Mouse (Mus musculus) heart, embryonic 10.5 days (tissue): ENCODE results near the gene Calr3. TPM values are rescaled to one million over a fixed set of nuclear protein-coding genes. Genes with fewer than 3 reads are reported as not detected.

Source experiments
- DNase-seq: peaks from one replicate; pipeline ENCODE4 v3.0.0-alpha.2; 2017; ENCODE audit warnings: low spot score
- H3K27ac ChIP-seq: fragments of 300-500 bp; sonication (generic); 2 replicates; pipeline ENCODE4 v1.5.1; 2016; ENCODE audit warnings: mild to moderate bottlenecking
- H3K27me3 ChIP-seq: fragments of 300-500 bp; sonication (generic); 2 replicates; pipeline ENCODE4 v1.6.1; 2016; ENCODE audit warnings: mild to moderate bottlenecking; ENCODE audit not compliant: poor library complexity, insufficient read depth, severe bottlenecking
- H3K36me3 ChIP-seq: fragments of 300-500 bp; sonication (generic); 2 replicates; pipeline ENCODE4 v1.6.1; 2016; ENCODE audit warnings: mild to moderate bottlenecking, moderate library complexity
- H3K4me1 ChIP-seq: fragments of 300-500 bp; sonication (generic); 2 replicates; pipeline ENCODE4 v1.6.1; 2016; ENCODE audit warnings: mild to moderate bottlenecking
- H3K4me3 ChIP-seq: fragments of 300-500 bp; sonication (generic); 2 replicates; pipeline ENCODE4 v1.5.1; 2016; ENCODE audit warnings: mild to moderate bottlenecking, moderate library complexity
- H3K9me3 ChIP-seq: fragments of 300-500 bp; sonication (generic); 2 replicates; pipeline ENCODE4 v1.6.1; 2016; ENCODE audit warnings: mild to moderate bottlenecking, moderate library complexity
- WGBS: fragments of 180-500 bp; shearing (Covaris S2); methylation state at CpG from one replicate; pipeline ENCODE4 v1.1.7; 2016; 5-methylcytosine and 5-hydroxymethylcytosine counted together
- polyA plus RNA-seq: library from polyadenylated mRNA; unstranded; fragments of >200 nt; fragmentation: Nextera tagmentation; extraction: Ambion mirVana; gene quantifications from 2 replicates; pipeline ENCODE4 v1.2.1, GENCODE M21; 2016

Gene Calr3
- polyA plus RNA-seq, 1 experiment from 2014 or later = 0.84 TPM

DNA sequence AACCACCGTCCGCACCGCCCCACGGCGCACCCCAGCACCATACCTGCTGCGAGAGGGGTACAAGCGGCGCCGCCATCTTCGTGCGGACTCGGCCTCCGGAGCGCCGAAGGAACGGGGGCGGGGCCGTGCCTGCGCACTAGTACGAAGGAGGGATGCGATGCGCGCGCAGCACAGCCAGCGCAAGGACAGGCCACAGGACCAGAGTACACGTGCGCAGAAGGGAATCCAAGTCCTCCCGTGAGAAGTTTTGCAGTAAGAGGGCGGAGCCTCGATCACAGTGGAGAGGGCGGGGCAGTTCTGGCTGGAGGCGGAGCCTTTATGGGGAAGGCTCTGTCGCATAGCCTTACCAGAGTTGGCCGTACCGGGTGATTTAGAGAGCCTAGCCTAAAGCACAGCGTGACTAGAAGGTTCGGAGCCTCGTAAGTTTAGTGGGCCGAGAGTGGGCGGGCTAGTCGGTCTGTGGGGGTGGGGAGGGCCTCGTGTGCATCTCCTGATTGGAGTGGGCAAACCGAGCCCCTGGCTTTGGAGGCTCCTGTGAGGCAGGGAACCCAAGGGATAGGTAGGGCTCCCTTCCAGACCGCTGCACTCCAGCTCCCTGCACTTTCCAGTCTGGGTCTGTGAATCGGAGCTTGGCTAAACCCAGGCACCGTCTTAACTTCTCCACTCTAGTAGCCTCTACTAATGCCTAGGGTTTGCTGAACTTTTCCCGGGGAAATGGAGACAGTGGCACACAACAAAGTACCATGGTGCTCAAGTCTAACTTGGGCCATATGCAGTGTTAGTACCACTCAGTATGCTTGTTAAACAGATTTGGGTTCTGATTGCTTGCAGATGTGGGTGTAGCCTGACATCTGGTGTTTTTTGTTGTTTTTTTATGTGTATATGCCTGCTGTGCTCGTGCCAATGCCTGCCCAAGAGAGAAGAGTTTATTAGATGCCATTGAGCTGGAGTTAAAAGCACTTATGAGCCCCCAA lies 22.0 kb downstream of the Calr3 start, which contains the start of gene Eps15l1:
Gene Eps15l1, minus strand, starts transcription at position 99 of the 974 bp plus-strand sequence.
- H3K27me3 ChIP-seq = no peaks in the 10 kb centered on the region
- peak within 1 kb of the TSS; percentile 97 for H3K27ac ChIP-seq
- peaks cover 8% of the 10 kb centered on the region; the same call in 1 of the 2 replicates for H3K36me3 ChIP-seq
- no peaks in the 10 kb centered on the region for H3K9me3 ChIP-seq
- DNase-seq = peak; percentile 100
- H3K4me3 ChIP-seq = peak within 1 kb of the TSS; percentile 92
- under 1% methylated on average over 48 of the region's 48 CpGs for WGBS
- peaks cover 46% of the 10 kb centered on the region for H3K4me1 ChIP-seq

GRCm38 (mm10) chr8:72420571-72421361 lies 22.9 kb downstream of the Calr3 start:
- peak overlapping the region; percentile 97 for H3K27ac ChIP-seq
- H3K9me3 ChIP-seq = no peaks in the 10 kb centered on the region
- H3K4me3 ChIP-seq = peak overlapping the region; percentile 92
- no peaks in the 10 kb centered on the region for H3K27me3 ChIP-seq
- peaks cover 8% of the 10 kb centered on the region; the same call in 1 of the 2 replicates for H3K36me3 ChIP-seq
- DNase-seq = peak; percentile 82
- 1% methylated on average over 71 of the region's 73 CpGs for WGBS
- H3K4me1 ChIP-seq = peaks cover 55% of the 10 kb centered on the region

GRCm38 (mm10) chr8:72418073-72418472 lies 25.6 kb downstream of the Calr3 start:
- Histone ChIP-seq H3K27me3 (no peaks in the 10 kb centered on the region), H3K9me3 (no peaks in the 10 kb centered on the region), H3K27ac (no peak overlapping the region), H3K36me3 (peaks cover 17% of the 10 kb centered on the region), H3K4me3 (no peak overlapping the region), H3K4me1 (peaks cover 82% of the 10 kb centered on the region)
- whole genome bisulfite sequencing = 96% methylated on average over 4 of the region's 4 CpGs
- DNase-seq = no peak

DNA sequence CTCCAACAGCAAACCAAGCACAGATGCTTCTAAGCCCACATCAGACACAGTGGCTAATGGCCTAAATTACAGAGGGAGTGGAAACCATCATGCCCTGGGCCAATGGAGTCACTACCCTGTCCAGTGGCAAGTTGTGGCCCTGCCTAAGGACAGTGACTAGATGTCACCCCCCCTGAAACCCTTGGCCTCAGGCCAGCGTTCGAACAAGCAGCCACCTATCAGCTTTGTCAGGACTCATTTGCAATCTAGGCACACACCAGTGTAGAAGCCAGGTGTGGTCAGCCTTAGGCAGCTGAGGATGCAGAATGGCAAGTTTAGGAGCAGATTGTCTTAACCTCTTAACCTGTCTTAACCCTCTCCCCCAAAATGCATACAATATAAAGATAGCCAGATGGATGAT lies 28.4 kb downstream of the Calr3 start:
- H3K9me3 ChIP-seq = no peaks in the 10 kb centered on the region
- H3K36me3 ChIP-seq = peaks cover 28% of the 10 kb centered on the region
- no peak for DNase-seq
- 74% methylated on average over 2 of the region's 2 CpGs for WGBS
- peak overlapping the region; percentile 13; the same call in 1 of the 2 replicates for H3K4me3 ChIP-seq
- H3K27ac ChIP-seq = 0 out of 2 replicates have a peak overlapping the region, but pooled peaks have one; percentile 11
- H3K4me1 ChIP-seq = peaks cover 91% of the 10 kb centered on the region
- no peaks in the 10 kb centered on the region for H3K27me3 ChIP-seq

DNA sequence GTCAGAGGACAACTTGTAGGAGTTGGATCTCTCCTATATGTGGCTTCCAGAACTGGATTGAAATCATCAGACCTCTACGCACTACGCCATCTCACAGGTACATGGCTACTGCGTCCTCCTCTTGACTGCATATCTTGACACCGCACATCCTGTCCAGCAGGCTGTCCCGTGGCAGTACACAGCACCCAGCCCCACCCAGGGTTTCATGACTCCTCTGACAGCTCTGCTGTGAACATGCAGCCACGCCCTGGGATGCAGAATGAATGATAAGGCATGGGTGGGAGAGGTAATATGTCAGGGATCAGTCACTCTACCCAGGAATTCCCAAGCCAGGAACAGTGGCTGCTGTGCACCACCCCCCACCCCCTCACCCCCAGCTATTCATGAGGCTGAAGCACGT lies 29.8 kb downstream of the Calr3 start:
- WGBS = 70% methylated on average over 7 of the region's 7 CpGs
- DNase-seq = peak; percentile 89
- Histone ChIP-seq H3K4me3 (no peak overlapping the region), H3K36me3 (peaks cover 25% of the 10 kb centered on the region), H3K27me3 (no peaks in the 10 kb centered on the region), H3K4me1 (peaks cover 89% of the 10 kb centered on the region), H3K9me3 (no peaks in the 10 kb centered on the region), H3K27ac (no peak overlapping the region)

DNA sequence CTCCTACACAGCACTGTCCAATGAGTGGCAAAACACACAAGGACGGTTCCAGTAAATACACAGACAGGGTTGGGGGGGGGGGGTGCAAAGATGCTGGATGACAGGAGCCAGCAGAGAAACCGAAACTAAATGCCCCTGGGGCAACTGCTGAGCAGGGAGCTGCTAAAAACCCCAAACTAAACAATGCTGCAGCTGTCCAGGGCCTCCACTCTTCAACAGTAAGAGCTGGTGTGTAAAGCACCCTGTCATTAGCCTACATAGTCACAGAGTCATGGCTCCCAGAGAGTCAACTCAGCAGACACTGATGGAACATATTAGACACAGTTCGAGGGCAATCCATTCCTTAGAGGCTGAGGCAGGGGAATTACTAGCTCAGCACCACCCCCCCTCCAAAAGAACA lies 34.2 kb downstream of the Calr3 start:
- H3K9me3 ChIP-seq = no peaks in the 10 kb centered on the region
- peaks cover 48% of the 10 kb centered on the region for H3K4me1 ChIP-seq
- no peak overlapping the region for H3K4me3 ChIP-seq
- WGBS = 81% methylated on average over 3 of the region's 3 CpGs
- H3K27ac ChIP-seq = no peak overlapping the region
- H3K27me3 ChIP-seq = no peaks in the 10 kb centered on the region
- peaks cover 17% of the 10 kb centered on the region for H3K36me3 ChIP-seq
- DNase-seq = no peak

- peaks cover 12% of the 10 kb centered on the region for H3K36me3 ChIP-seq
- no peak overlapping the region for H3K4me3 ChIP-seq
- WGBS = 90% methylated on average over 1 of the region's 1 CpGs
- H3K9me3 ChIP-seq = no peaks in the 10 kb centered on the region
- no peak overlapping the region for H3K27ac ChIP-seq
- DNase-seq = no peak
- peaks cover 33% of the 10 kb centered on the region for H3K4me1 ChIP-seq
- H3K27me3 ChIP-seq = no peaks in the 10 kb centered on the region
These were observed 35.8 kb downstream of the Calr3 start for GRCm38 (mm10) chr8:72407878-72408277.

DNA sequence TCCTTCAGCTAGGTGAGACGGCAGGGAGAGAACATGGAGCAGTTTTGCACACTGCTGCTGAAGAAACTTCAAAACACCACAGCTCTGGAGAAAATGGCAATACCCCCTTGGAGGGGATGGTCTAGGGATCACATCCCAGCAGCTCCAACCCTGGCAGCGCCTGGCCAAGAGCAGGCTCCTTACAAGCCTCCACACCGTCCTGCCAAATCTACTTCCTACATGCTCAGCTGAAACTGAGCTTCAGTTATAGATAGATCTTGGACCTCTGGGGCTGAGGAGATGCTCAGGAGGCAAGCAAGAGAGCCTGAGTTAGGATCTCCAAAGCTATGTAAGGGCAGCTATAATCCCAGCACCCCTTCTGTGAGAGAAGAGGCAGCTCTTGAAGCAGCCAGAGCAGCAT lies 40.7 kb downstream of the Calr3 start:
- Histone ChIP-seq H3K4me3 (no peak overlapping the region), H3K27ac (no peak overlapping the region), H3K36me3 (peaks cover 26% of the 10 kb centered on the region), H3K4me1 (peaks cover 20% of the 10 kb centered on the region), H3K27me3 (no peaks in the 10 kb centered on the region), H3K9me3 (no peaks in the 10 kb centered on the region)
- DNase-seq = no peak
- 96% methylated on average over 3 of the region's 3 CpGs for WGBS

DNA sequence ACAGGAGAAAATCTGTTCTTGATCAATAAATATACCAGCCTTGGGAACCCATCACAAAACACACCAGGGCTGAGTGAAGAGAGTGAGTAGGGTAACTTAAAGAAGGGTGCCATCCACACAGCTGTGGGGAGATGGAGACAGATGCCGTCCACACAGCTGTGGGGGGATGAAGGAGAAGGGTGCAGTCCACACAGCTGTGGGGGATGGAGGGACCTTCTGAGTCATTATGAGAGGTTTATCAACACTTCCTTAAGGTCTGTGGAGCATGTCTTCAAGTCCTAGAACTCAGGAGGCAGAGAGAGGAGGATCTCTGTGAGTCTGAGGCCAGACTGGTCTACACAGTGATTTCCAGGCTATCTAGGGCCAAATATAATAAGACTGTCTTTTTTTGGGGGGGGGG lies 42.3 kb downstream of the Calr3 start:
- Histone ChIP-seq H3K36me3 (peaks cover 39% of the 10 kb centered on the region), H3K9me3 (no peaks in the 10 kb centered on the region), H3K27me3 (no peaks in the 10 kb centered on the region), H3K4me1 (peaks cover 20% of the 10 kb centered on the region), H3K4me3 (no peak overlapping the region), H3K27ac (0 out of 2 replicates have a peak overlapping the region, but pooled peaks have one; percentile 8)
- no peak for DNase-seq
- WGBS = 83% methylated on average over 1 of the region's 1 CpGs

GRCm38 (mm10) chr8:72385737-72386136 lies 57.9 kb downstream of the Calr3 start:
- H3K27me3 ChIP-seq = no peaks in the 10 kb centered on the region
- WGBS = 91% methylated on average over 2 of the region's 2 CpGs
- peaks cover 98% of the 10 kb centered on the region for H3K36me3 ChIP-seq

GRCm38 (mm10) chr8:72382395-72382794 lies 61.3 kb downstream of the Calr3 start:
- 55% methylated on average over 5 of the region's 5 CpGs for whole genome bisulfite sequencing
- no peaks in the 10 kb centered on the region for H3K27me3 ChIP-seq
- no peak for DNase-seq
- no peaks in the 10 kb centered on the region for H3K4me1 ChIP-seq
- H3K4me3 ChIP-seq = no peak overlapping the region
- peaks cover 100% of the 10 kb centered on the region for H3K36me3 ChIP-seq
- no peak overlapping the region for H3K27ac ChIP-seq
- H3K9me3 ChIP-seq = no peaks in the 10 kb centered on the region

More at GRCm38 (mm10) chr8:72385737-72386136, 57.9 kb downstream of the Calr3 start:
- no peak for DNase-seq
- H3K27ac ChIP-seq = no peak overlapping the region
- H3K4me1 ChIP-seq = no peaks in the 10 kb centered on the region
- no peak overlapping the region for H3K4me3 ChIP-seq
- no peaks in the 10 kb centered on the region for H3K9me3 ChIP-seq

DNA sequence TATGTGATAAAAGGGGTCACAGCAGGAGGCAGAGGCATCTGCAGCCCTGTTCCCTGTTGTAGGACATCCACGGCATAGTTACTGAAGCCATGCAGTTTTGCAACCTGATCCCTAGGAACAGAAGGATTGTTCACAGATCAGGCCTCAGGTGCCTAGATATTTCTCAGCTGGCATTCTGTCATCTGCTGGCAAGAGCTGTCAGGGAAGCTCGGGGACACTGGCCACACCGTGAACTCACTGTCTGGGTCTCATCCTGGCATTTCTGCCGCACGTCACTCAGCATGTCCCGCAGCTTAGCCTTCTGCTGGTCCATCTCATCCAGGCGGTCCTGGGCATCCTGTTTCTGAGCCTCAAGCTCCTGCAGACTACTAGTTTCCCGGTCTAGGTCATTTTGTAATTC lies 63.0 kb downstream of the Calr3 start:
- Histone ChIP-seq H3K4me1 (no peaks in the 10 kb centered on the region), H3K9me3 (no peaks in the 10 kb centered on the region), H3K27ac (no peak overlapping the region), H3K4me3 (no peak overlapping the region), H3K27me3 (no peaks in the 10 kb centered on the region), H3K36me3 (peaks cover 99% of the 10 kb centered on the region)
- no peak for DNase-seq
- 83% methylated on average over 8 of the region's 8 CpGs for WGBS

- no peaks in the 10 kb centered on the region for H3K27me3 ChIP-seq
- H3K4me1 ChIP-seq = no peaks in the 10 kb centered on the region
- H3K36me3 ChIP-seq = peaks cover 98% of the 10 kb centered on the region
- H3K9me3 ChIP-seq = no peaks in the 10 kb centered on the region
- no peak overlapping the region for H3K4me3 ChIP-seq
- 67% methylated on average over 2 of the region's 2 CpGs for WGBS
- no peak overlapping the region for H3K27ac ChIP-seq
- DNase-seq = no peak
These were observed 66.8 kb downstream of the Calr3 start for GRCm38 (mm10) chr8:72376900-72377299.
